Mouse (Mus musculus) left cerebral cortex, postnatal 4 days (tissue): ENCODE data around the gene Prl2c1. TPM values are rescaled to one million over a fixed set of nuclear protein-coding genes. Genes with fewer than 3 reads are reported as not detected.
"Not testable (repeated sequence)": the region's sequence is repeated elsewhere in the genome, so short reads cannot be mapped to it uniquely, and the experiment has no call there.

Source experiments
- DNase-seq: peaks from one replicate; pipeline ENCODE4 v3.0.0-alpha.2; 2022
- intact Hi-C: fragments of 180-260 bp; cut with DNase I; formaldehyde crosslinking; loops from one replicate; pipeline ENCODE4 v1.15.1; 2025
- total RNA-seq, 2 experiments: library from RNA; stranded (reverse); gene quantifications; 2 replicates each; pipeline ENCODE4 v1.2.3; 2021

Prl2c1 gene
- total RNA-seq = not detected

- intact Hi-C loops = no loop called here
- no peak for DNase-seq
Observed at GRCm38 (mm10) chr13:27849042-27849441, at the start of gene Prl2c1. Gene Prl2c1, plus strand, starts transcription at chr13:27849342.

GRCm38 (mm10) chr13:27801354-27801753 is 47.8 kb upstream of the Prl2c1 start, which contains the start of gene Prl2a1:
Gene Prl2a1, plus strand, starts transcription at chr13:27801654.
- intact Hi-C loops = no loop called here
- DNase-seq = no peak

DNA sequence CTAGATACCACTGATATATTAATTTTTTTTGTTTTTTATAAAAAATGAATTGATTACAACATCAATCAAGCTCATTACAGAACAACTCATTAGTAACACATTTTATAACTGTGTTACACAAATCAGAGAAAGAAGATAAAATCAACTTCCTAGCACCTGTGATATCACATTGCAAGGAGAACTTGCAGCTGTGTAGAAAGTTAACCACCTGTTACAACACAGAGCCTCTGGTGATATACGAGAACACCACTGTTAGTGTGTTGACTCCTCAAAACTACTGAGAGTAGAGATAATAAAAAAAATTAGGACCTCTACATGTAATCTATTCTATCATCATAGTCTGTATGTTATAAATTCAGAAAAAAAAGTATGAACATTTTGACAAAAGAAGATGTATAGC is 46.4 kb upstream of the Prl2c1 start:
- no peak for DNase-seq
- intact Hi-C loops = no loop called here

- intact Hi-C loops, DNase-seq: not testable (repeated sequence)
Observed at GRCm38 (mm10) chr13:27904236-27904635, 55.1 kb downstream of the Prl2c1 start.

Other genes starting within 250 kb of the Prl2c1 start
- not detected for gene Prl7b1, start 238.8 kb upstream of the Prl2c1 start, total RNA-seq
- gene Prl7a1, start 206.8 kb upstream of the Prl2c1 start, total RNA-seq = not detected
- gene Prl7a2, start 181.3 kb upstream of the Prl2c1 start, total RNA-seq = not detected
- not detected for gene Prl7d1, start 132.6 kb upstream of the Prl2c1 start, total RNA-seq
- gene Prl7c1, start 68.5 kb upstream of the Prl2c1 start, total RNA-seq = not detected
- not detected for gene Prl2a1, start 47.7 kb upstream of the Prl2c1 start, total RNA-seq
- gene Prl4a1, start 166.9 kb downstream of the Prl2c1 start, total RNA-seq = not detected